Mouse (Mus musculus) cerebellum, adult 9-10 months (tissue): ENCODE data around the gene Gxylt1.
"Not testable (repeated sequence)": the region's sequence is repeated elsewhere in the genome, so short reads cannot be mapped to it uniquely, and the experiment has no call there.

Source experiments
- DNase-seq: peaks from one replicate; pipeline ENCODE4 v3.0.0; 2022

Gxylt1 gene

DNA sequence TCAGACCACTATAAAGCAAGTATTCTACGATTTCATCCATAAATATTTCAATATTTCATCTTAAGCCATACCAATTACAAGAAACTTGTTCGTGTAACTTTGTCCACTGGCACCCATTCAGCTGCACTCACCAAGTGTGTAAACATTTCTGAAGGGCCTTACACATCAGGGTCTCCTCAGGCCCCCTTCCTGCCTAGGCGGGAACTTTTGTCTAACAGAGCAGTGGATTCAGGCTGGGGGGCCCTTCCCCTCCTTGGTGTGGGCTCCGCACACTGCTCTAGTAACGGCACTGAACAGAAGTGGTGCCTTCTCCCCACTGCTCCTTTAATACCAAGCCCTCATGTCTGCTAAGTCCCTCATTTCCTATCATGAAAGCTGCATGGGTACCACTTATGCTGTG lies 12.7 kb downstream of the Gxylt1 start:
- no peak for DNase-seq

DNA sequence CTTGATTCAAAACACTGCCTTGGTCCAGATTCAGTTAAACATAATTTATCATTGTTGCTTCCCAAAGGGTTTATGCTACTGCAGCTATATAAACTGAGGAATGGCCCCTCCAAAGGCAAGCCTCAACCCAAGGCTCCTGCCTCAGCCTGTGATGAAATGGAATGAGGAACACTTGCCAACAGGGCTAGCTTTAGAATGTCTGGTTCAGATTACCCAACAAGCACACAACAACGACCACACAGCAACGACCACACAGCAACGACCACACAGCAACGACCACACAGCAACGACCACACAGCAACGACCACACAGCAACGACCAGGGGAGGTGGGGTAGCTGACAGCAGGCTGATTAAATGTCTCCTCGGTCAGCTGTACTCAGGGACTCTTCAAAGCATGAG lies 15.0 kb downstream of the Gxylt1 start:
- no peak for DNase-seq

DNA sequence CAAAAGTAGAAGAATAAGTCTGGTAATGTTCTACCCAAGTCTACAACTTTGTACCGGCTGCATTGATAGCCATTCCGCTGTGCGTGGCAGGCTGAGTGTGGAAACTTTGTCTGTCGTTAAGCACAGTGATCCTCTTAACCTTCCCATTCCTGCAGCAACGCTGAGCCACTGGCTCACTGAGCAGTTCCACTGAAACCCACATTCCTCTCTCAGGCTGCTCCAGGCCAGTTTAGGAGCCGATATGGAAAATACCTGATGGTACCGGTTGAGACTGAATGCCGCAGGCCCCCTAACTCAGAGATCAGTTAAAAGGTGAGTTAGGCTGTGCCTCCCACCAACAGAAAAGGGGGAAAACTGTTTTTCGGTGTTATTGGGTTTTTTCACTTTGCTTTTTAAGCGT lies 19.7 kb downstream of the Gxylt1 start:
- DNase-seq = no peak

DNA sequence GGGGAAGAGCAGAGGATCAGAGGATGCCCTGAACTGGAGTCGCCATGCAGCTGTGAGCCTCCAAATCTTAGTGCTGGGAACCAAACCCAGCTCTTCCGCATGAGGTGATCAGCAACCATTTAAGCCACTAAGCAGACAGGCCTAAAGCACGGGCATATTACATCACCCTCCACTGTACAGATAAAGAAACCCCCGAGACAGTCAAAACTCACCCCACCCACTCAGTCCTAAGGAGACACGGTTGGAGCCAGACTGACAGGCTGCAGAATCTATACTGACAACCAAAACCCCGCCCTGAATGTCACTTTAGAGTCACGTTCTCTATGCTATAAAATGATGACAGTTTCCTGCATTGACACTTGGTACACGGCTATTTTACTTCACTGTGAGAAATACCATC lies 21.8 kb downstream of the Gxylt1 start:
- DNase-seq = no peak

DNA sequence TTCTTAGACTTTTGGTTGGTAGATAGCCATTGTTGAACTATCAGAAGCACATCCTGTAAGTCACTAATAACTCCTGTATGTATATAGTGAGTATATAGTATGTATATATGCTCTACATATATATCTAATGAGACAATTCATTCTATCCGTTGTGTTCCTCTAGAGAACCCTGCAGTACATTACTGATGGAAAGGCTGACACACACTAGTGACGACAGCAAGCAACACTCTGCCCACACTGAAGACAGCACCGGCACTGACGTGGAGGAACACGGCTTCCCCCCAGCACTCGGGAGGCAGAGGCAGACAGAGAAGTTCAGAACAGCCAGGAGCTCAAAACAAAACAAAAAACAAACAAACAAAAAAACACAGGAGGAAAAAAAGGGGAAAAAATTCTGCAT lies 22.6 kb downstream of the Gxylt1 start:
- no peak for DNase-seq

DNA sequence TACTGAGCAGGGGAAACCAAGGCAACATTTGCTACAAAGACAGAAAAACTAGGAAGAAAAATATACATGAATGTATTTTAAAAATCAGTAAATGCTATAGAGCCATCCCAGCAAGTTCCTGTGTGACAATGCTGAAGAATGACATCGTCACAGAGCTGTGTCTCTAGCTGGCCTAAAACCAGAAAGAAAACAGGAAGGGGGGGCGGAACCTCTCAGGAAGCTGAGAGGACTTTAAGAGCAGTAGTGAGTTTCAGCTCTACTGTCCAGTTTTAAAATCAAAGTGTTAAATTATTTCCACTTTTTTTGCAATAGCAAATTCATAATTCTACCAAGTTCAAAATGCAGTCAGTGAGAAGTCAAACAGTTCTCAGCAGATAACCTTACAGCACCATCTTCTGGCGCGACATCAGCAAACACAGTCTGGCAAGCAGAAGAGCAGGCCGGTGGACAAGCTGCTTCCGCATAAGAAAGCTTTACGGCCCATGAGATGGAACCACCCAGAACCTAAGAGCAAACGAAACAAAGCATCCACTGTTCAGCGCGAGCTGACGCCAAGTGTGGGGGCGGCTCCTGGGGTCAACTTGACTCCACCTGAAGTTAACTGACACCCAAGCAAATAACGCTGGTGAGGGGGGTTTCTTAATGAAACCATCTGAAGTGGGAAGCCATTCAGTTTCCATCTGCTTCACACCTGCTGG lies 23.3 kb downstream of the Gxylt1 start:
- DNase-seq = no peak

DNA sequence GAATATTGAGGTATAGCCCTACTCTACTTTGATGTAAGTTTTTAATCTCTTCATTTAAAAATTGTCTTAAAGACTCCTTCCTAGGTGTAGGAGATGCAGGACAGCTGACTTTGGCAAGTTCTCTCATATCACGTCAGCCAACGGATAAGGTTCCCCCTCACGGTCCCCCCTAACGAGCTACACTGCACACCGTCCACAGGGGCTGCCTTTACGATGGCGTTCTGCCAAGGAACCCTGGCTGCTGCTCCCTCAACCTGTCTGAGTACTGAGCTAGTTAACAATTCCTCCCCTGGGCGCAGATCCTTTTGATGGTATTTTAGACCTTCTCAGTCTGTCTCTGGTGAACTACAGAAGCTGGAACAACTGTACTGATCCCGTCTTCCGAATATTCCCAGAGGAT lies 31.8 kb downstream of the Gxylt1 start:
- DNase-seq = no peak

DNA sequence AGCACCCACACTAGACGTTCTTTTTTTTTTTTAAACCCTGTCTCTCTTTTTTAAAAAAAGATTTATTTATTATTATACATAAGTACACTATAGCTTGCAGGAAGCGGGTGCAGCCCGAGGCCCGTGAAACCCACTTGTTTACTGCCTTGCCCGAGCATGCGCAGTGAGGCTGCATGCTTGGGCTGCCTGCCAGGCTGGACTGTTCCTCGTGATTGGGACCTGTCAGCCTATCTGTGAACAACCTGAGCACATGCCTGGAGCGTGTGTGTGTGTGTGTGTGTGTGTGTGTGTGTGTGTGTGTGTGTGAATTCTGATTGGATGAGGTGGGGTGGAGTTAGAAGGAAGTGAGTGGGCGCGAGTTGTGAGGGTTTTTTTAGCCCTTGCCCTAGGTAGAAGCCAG lies 38.5 kb downstream of the Gxylt1 start:
- not testable (repeated sequence) for DNase-seq

DNA sequence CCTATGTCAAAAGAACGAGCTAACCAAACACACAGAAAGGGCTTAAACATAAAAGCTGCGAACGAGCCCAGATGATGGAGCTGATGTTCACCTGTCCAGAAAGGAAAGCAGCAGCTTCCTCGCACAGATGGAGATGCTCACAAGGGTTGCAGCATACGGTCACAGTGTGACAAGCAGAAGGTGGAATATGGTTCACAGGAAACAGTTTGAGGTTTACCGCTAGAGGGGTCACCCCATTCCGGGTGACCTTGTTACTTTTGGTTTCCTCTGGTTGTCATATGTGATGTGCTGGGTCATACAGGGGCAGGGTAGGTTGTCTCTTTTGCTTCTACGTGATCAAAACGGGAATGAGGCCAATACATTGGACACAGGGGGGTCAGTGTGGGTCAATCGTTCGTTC lies 46.0 kb downstream of the Gxylt1 start:
- no peak for DNase-seq

DNA sequence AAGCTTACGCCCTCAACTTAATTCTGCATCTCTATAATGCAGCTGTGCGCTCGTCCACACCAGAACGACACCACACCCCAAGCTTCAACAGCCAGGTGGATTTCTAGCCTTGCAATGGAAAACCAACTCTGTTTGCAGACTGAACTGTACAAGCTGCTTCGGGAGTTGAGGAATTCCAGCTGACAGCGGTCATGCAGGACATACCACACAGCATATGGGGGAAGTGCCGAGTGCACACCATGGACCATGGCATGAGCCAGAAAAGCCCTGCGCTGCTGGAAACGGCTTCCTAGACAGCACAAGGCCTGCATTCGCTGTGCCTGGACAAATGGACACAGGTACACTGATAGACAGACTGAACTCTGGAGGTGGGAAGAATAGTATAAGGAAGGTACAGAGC lies 46.6 kb downstream of the Gxylt1 start:
- no peak for DNase-seq

DNA sequence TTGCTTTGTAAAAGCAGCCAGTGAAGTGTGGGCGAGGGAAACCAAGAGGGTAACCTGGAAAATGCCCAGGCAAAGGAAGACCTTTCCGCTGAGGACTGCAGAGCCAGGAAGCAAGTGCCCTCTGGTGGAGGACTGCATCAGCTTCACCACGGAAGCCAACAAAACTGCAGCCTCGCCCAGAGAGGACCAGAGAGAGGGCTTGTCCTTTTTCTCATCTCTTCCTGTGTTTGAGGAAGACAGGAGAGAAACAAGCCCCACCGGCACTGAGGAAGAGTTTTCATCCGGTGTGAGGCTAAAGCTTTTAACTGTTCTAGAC lies 47.3 kb downstream of the Gxylt1 start:
- DNase-seq = peak; percentile 12

DNA sequence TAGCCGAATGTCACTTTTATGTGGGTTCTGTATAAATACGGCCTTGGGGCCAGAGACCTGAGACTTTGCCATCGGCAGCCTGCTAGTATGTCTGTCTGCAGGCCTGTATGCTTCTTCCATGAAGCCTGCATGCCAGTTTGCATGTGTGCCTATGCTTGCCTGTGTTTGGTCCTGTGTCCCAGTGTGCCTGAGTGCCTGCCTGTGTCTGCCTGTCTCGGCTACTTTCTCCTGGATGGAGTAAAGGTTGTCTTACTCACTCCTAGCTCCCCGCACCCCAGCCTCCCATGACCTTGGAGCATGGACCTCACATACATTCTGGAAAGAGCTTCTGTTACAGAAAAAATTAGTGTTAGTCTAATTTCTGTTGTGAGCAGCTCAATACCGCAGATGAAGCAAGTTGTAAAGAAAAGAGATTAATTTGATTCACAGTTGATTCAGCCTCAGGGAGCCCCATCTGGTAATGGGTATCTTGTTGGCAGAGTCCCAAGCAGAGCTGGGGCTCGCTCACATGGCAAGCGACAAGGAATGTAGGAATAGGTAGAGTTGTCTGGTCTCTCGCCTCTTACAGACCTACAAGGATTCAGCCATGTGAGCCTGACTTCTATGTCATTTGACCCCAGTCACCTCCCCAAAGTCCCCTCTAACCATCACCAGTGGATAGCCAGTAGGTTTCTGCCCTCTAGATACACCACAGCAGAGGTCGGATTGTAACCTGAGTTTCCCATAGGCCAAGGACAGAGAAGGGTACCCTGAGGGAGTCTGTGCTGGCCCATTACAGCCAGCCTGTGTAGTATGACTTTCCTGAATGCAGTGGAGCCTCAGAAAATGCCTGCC lies 47.8 kb downstream of the Gxylt1 start:
- peak; percentile 22 for DNase-seq

DNA sequence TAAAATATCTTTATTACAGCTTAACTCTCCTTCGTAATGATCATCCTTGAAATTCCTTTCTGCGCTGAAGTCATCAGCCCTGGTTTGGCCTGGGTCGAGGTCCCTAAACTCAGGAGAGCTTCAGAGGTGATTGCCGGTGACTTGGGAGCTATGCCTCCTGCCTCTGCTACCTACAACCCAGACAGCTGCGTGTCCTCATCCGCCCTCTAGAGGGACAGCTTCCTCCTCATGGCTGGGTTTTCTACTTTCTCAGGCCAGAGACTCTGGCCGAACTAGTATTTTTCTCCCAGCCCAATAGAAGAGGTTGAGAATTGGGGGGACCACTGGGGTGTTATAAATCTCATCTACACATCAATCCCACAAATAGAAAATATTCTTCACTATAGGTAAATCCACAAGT lies 52.5 kb downstream of the Gxylt1 start:
- no peak for DNase-seq

DNA sequence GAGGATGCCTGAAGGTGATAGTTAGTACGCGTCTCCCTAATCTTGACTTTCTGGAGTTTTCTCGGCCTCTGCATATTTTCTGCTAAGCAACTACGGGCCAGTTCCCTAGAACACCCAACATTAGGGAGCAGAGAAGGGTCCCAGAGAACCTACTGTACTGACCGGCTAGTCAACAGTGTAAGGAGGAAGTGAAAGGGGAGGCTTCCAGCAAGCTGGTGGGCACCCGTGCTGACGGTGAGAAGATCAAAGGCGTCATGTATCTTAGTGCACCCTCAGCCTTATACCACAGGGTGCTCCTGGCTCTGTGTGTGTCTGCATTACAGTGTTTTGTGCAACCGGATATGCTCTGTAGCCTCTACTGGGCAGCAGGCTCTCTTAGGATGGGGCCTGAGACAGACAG lies 62.4 kb downstream of the Gxylt1 start:
- no peak for DNase-seq

DNA sequence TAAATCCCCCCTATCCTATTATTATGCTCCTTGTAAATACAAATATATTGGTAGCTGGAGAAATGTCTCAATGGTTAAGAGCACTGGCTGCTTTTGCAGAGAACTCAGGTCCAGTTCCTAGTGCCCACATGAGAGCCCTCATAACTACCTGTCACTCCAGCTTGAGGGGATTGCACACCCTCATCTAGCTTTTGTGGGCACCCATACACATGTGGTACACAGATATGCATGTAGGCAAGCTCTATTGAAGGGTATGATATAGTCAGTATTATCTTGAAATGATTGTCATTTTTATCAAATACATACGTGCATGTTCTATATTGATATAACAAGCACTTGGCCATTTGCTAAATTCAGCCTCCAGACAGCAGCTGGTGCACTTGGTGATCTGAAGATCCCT lies 70.1 kb downstream of the Gxylt1 start:
- DNase-seq = no peak

DNA sequence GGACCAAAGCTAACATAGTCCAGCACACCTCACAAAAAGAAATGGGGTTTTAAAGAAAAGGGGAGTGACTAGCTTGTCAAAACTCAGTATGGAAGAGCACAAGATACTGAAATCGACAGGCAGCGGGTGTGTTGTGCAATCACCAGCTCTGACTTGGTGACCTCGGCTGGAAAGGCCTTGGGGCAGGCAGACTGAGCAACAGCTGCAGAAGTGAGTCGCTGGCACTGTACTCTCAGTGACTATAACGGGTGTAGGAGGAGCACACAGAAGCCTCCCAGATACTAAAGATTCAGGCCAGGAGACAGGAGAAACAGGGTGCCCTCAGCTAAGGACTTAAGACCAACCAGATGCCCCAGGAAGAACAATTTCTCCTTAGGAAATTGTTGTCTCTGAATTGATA lies 73.0 kb downstream of the Gxylt1 start:
- no peak for DNase-seq

DNA sequence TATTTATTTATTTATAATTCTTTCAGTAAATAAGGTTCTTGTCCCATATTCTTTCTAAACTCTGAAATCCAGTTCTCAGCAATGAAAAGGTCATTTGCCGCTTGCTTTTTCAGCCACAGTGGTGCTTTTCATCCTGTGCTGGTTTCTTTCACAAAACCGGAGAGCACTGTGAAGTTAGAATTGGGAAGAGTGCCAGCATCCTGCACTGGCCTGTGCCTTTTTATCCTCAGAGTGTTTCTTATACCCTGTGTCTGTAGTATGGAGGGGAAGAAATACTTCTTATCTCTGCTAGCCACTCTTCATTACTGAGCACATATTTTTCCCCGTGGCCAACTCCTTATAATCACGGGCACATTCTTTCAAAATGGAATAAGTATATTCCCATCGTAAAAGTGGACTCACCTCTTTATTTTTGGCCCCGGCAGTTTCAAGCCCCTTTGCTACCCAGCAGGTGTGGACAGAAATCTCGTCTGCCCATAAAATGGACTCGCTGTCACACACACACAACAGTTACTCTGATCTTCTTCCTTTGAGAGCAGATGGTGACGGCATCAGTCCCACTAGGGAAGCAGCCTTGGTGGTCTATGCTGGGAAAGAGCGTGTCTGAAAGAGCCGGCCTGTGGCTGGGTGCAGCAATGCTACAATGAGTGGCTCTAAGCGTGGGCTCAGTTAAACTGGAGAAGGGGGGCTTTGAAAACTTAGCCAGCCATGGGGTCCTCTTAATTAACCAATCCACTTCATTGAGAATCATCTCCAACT lies 83.4 kb downstream of the Gxylt1 start:
- no peak for DNase-seq
